10 mouse cellular contexts compared by ENCODE assay signal in the genomic region with DNA sequence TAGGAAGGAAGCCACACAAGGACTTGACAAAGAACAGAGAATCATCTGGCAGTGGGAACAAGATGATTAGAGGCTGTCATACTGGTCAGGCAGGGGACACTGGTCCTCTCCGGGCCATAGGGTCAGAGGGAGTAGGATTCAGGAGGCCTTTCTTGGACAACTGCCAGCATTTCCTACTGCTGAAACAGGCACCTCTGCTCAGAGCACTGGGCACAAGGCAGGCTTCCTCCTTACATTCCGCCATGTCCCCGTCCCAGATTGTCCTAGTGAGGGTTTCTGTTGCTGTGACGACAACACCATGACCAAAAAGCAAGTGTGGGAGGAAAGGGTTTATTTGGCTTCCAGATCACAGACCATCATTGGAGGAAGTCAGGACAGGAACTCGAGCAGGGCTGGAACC. TPM values are rescaled to one million over a fixed set of nuclear protein-coding genes. Genes with fewer than 3 reads are reported as not detected.
DNase-seq lines count a peak whose midpoint lies in the region; ATAC-seq and TF ChIP-seq lines count a peak whose summit lies in the region.
"Had no signal": no experiment of that assay in that cellular context is flagged by ENCODE, and none has a peak within 500 bp of the region (broad histone marks: within the 10 kb centered on the region; RNA-seq: fewer than 3 reads in every experiment).

No protein-coding gene starts in this region.

- peaks cover 46% of the 10 kb centered on the region for H3K4me1 ChIP-seq in lung, embryonic 15.5 days
- H3K4me1 ChIP-seq in liver, postnatal 0 days (ENCODE audit: insufficient read depth): peaks cover 37% of the 10 kb centered on the region

- no peak for ATAC-seq in lung, embryonic 15.5 days (ENCODE audit: borderline replicate concordance, extremely low read depth, low FRiP score, low TSS enrichment)
- ATAC-seq in liver, postnatal 0 days: no peak

- no peak overlapping the region for H3K9ac ChIP-seq in lung, embryonic 15.5 days
- no peak overlapping the region for H3K9ac ChIP-seq in liver, postnatal 0 days (replicated peaks)

- H3K36me3 ChIP-seq in lung, embryonic 15.5 days: no peaks in the 10 kb centered on the region
- no peaks in the 10 kb centered on the region for H3K36me3 ChIP-seq in liver, postnatal 0 days (replicated peaks; ENCODE audit: insufficient read depth, low read length)

- 44% methylated on average over 5 of the region's 5 CpGs for WGBS in lung, embryonic 15.5 days
- WGBS in liver, postnatal 0 days (ENCODE audit: insufficient replicate concordance): 56% methylated on average over 5 of the region's 5 CpGs

- peak overlapping the region; percentile 78 for H3K27ac ChIP-seq in lung, embryonic 15.5 days
- peak overlapping the region; percentile 34; the same call in 1 of the 2 replicates for H3K27ac ChIP-seq in liver, postnatal 0 days (ENCODE audit: low read depth)

- peak; percentile 52 for DNase-seq in adrenal gland, postnatal 14 days
- no peak for DNase-seq in adrenal gland, adult 18-20 months (ENCODE audit: low spot score in 2 of 2)
- DNase-seq in lung, postnatal 14 days: no peak
- DNase-seq in heart, postnatal 4 days: peak; percentile 52
- peak; percentile 49 for DNase-seq in liver, postnatal 0 days
- DNase-seq in spleen, adult 12 weeks (ENCODE audit: low spot score): no peak
- DNase-seq in left cerebral cortex, postnatal 25 days (ENCODE audit: low spot score in 2 of 2): no peak
- DNase-seq: right cerebral cortex, postnatal 14 days had no signal

- no peaks in the 10 kb centered on the region for H3K27me3 ChIP-seq in lung, embryonic 15.5 days
- no peaks in the 10 kb centered on the region for H3K27me3 ChIP-seq in liver, postnatal 0 days (ENCODE audit: insufficient read depth, low read length)

- no peak; the same call in 1 of the 2 replicates for TF ChIP-seq EP300 in liver, postnatal 0 days (IDR thresholded peaks at IDR 0.05; ENCODE audit: low read depth)

- TF ChIP-seq CTCF in liver, postnatal 0 days (IDR thresholded peaks at IDR 0.05; ENCODE audit: low read depth): no peak

- intact Hi-C loops in left cerebral cortex, postnatal 25 days (cut with DNase I): loop anchor here (5.0 kb wide), 1 partner anchor 51 kb away; no protein-coding TSS in a partner anchor

- no peaks in the 10 kb centered on the region for H3K9me3 ChIP-seq in lung, embryonic 15.5 days
- no peaks in the 10 kb centered on the region for H3K9me3 ChIP-seq in liver, postnatal 0 days (ENCODE audit: low read length)

- no peak overlapping the region for H3K4me3 ChIP-seq in lung, embryonic 15.5 days
- H3K4me3 ChIP-seq in liver, postnatal 0 days (ENCODE audit: low read depth, low read length): no peak overlapping the region

- H3K4me2 ChIP-seq in lung, embryonic 15.5 days: peak overlapping the region; percentile 15; the same call in 1 of the 2 replicates
- no peak overlapping the region for H3K4me2 ChIP-seq in liver, postnatal 0 days (ENCODE audit: low read depth, low read length)

RNA-seq across cellular contexts. Expression of gene Myl9, which starts 56.4 kb away (rescaled TPM):
- total RNA-seq in adrenal gland, postnatal 14 days (2021): 54.6 and 70.5 TPM in 2 replicates
- total RNA-seq in adrenal gland, adult 18-20 months (2021): 10 to 100 TPM; 52.0 to 58.6 TPM
- polyA plus RNA-seq in lung, embryonic 15.5 days (2015; fragmentation: Nextera tagmentation; extraction: Ambion mirVana): 443 and 454 TPM in 2 replicates
- total RNA-seq in heart, postnatal 4 days (2021): 1,000 to 10,000 TPM; 1,178 to 1,267 TPM
- 50.4 and 51.2 TPM in 2 replicates for polyA plus RNA-seq in liver, postnatal 0 days (2015; fragmentation: Nextera tagmentation; extraction: Ambion mirVana)
- 10 to 100 TPM; 14.7 to 16.1 TPM for total RNA-seq in left cerebral cortex, postnatal 25 days (2021)
- total RNA-seq: megakaryocyte-erythroid progenitor cell, adult 5-6 weeks had no signal

Comparison
In these comparisons a context has a peak if more than half of its experiments do, and no peak if none do; other contexts are left out.
1. DNase-seq: peak in adrenal gland, postnatal 14 days (single experiment), heart, postnatal 4 days (single experiment) and liver, postnatal 0 days (single experiment); none in adrenal gland, adult 18-20 months (0 of 2), lung, postnatal 14 days (single experiment), spleen, adult 12 weeks (single experiment) and left cerebral cortex, postnatal 25 days (0 of 2).
2. RNA of gene Myl9, which starts 56.4 kb away (total RNA-seq): 1,178 to 1,267 TPM in heart, postnatal 4 days; 52.0 to 58.6 TPM in adrenal gland, adult 18-20 months, 54.6 to 70.5 TPM in adrenal gland, postnatal 14 days and 14.7 to 16.1 TPM in left cerebral cortex, postnatal 25 days; every median in the first group is over 10 times any median in the second.